Mouse (Mus musculus) lung, postnatal 0 days (tissue): ENCODE data around the gene Slco1a4. TPM values are rescaled to one million over a fixed set of nuclear protein-coding genes. Genes with fewer than 3 reads are reported as not detected.

Experiments used
- ATAC-seq: fragments of 200-750 bp; cut with Nextera tagmentation; 2 replicates; pipeline ENCODE4 v1.8.0; 2017; ENCODE audit warnings: moderate library complexity
- DNase-seq: peaks from one replicate; pipeline ENCODE4 v3.0.0-alpha.2; 2016; ENCODE audit warnings: low spot score
- H3K27ac ChIP-seq: fragments of 300-500 bp; sonication (generic); 2 replicates; pipeline ENCODE4 v1.5.1; 2014; ENCODE audit warnings: antibody characterized with exemption, mild to moderate bottlenecking, low read length, mixed read lengths
- H3K27me3 ChIP-seq: fragments of 300-500 bp; sonication (generic); replicated peaks from 2 replicates; pipeline ENCODE4 v1.6.1; 2014; ENCODE audit warnings: low read length, mixed read lengths; ENCODE audit not compliant: insufficient read depth
- H3K36me3 ChIP-seq: fragments of 300-500 bp; sonication (generic); 2 replicates; pipeline ENCODE4 v1.6.1; 2014; ENCODE audit warnings: low read length, mixed read lengths; ENCODE audit not compliant: insufficient read depth
- H3K4me1 ChIP-seq: fragments of 300-500 bp; sonication (generic); 2 replicates; pipeline ENCODE4 v1.6.1; 2014; ENCODE audit warnings: antibody characterized with exemption, low read depth, low read length, mixed read lengths; ENCODE audit not compliant: insufficient read depth
- H3K4me2 ChIP-seq: fragments of 300-500 bp; sonication (generic); replicated peaks from 2 replicates; pipeline ENCODE4 v1.6.1; 2014; ENCODE audit warnings: low read depth, mild to moderate bottlenecking, low read length, moderate library complexity, mixed read lengths
- H3K4me3 ChIP-seq: fragments of 300-500 bp; sonication (generic); 2 replicates; pipeline ENCODE4 v1.5.1; 2014; ENCODE audit warnings: low read depth, low read length
- H3K9ac ChIP-seq: fragments of 300-500 bp; sonication (generic); replicated peaks from 2 replicates; pipeline ENCODE4 v1.6.1; 2014; ENCODE audit warnings: low read depth, mild to moderate bottlenecking
- H3K9me3 ChIP-seq: fragments of 300-500 bp; sonication (generic); 2 replicates; pipeline ENCODE4 v1.6.1; 2016; ENCODE audit warnings: low read length, mixed read lengths
- CTCF ChIP-seq: IDR thresholded peaks from 2 replicates; pipeline ENCODE4 v1.5.1; 2016; ENCODE audit warnings: antibody characterized with exemption, mild to moderate bottlenecking
- EP300 ChIP-seq: IDR thresholded peaks from 2 replicates; pipeline ENCODE4 v1.6.1; 2016; ENCODE audit warnings: antibody characterized with exemption, mild to moderate bottlenecking, control low read depth
- WGBS: fragments of 180-500 bp; shearing (Covaris S2); extraction: QIAGEN DNeasy Blood & Tissue Kit; methylation state at CpG from one replicate; pipeline ENCODE4 v1.1.7; 2014; 5-methylcytosine and 5-hydroxymethylcytosine counted together
- polyA plus RNA-seq: library from polyadenylated mRNA; unstranded; fragments of >200 nt; fragmentation: Nextera tagmentation; extraction: Ambion mirVana; gene quantifications from 2 replicates; pipeline ENCODE4 v1.2.1, GENCODE M21; 2015

The Slco1a4 gene
- polyA plus RNA-seq, 1 experiment from 2014 or later: 0.13 TPM

GRCm38 (mm10) chr6:141868735-141869134 is 12.7 kb upstream of the Slco1a4 start:
- Histone ChIP-seq H3K27ac (no peak overlapping the region), H3K9me3 (no peaks in the 10 kb centered on the region), H3K4me2 (no peak overlapping the region), H3K4me1 (no peaks in the 10 kb centered on the region), H3K9ac (no peak overlapping the region), H3K27me3 (no peaks in the 10 kb centered on the region), H3K36me3 (no peaks in the 10 kb centered on the region), H3K4me3 (no peak overlapping the region)
- no peak for ATAC-seq
- no peak for TF ChIP-seq CTCF
- no peak for TF ChIP-seq EP300
- no peak for DNase-seq
- 69% methylated on average over 5 of the region's 5 CpGs for WGBS

GRCm38 (mm10) chr6:141866026-141866425 is 10.0 kb upstream of the Slco1a4 start:
- no peak overlapping the region for H3K27ac ChIP-seq
- H3K4me3 ChIP-seq: no peak overlapping the region
- no peaks in the 10 kb centered on the region for H3K27me3 ChIP-seq
- 75% methylated on average over 5 of the region's 5 CpGs for WGBS
- no peak overlapping the region for H3K9ac ChIP-seq
- DNase-seq (no peak), ATAC-seq (no peak)
- no peak overlapping the region for H3K4me2 ChIP-seq
- TF ChIP-seq EP300 (no peak), CTCF (no peak)
- no peaks in the 10 kb centered on the region for H3K36me3 ChIP-seq
- no peaks in the 10 kb centered on the region for H3K9me3 ChIP-seq
- no peaks in the 10 kb centered on the region for H3K4me1 ChIP-seq

- no peak for TF ChIP-seq EP300
- no peak for TF ChIP-seq CTCF
- Histone ChIP-seq H3K9ac (no peak overlapping the region), H3K9me3 (no peaks in the 10 kb centered on the region), H3K4me3 (no peak overlapping the region), H3K4me2 (no peak overlapping the region), H3K4me1 (no peaks in the 10 kb centered on the region), H3K27me3 (no peaks in the 10 kb centered on the region), H3K36me3 (no peaks in the 10 kb centered on the region), H3K27ac (no peak overlapping the region)
- WGBS: 44% methylated on average over 8 of the region's 8 CpGs
- ATAC-seq (no peak), DNase-seq (no peak)
Measured at GRCm38 (mm10) chr6:141857735-141858531, 1.9 kb upstream of the Slco1a4 start.

- no peak for ATAC-seq
- H3K27me3 ChIP-seq: no peaks in the 10 kb centered on the region
- no peak overlapping the region for H3K9ac ChIP-seq
- no peak for DNase-seq
- H3K27ac ChIP-seq: no peak overlapping the region
- TF ChIP-seq EP300: no peak
- no peak for TF ChIP-seq CTCF
- H3K9me3 ChIP-seq: no peaks in the 10 kb centered on the region
- WGBS: 36% methylated on average over 2 of the region's 2 CpGs
- H3K4me2 ChIP-seq: no peak overlapping the region
- H3K36me3 ChIP-seq: no peaks in the 10 kb centered on the region
- no peak overlapping the region for H3K4me3 ChIP-seq
- H3K4me1 ChIP-seq: no peaks in the 10 kb centered on the region
Measured at GRCm38 (mm10) chr6:141853616-141854015, 2.4 kb downstream of the Slco1a4 start.

- Histone ChIP-seq H3K9ac (no peak overlapping the region), H3K27me3 (no peaks in the 10 kb centered on the region), H3K4me3 (no peak overlapping the region), H3K27ac (no peak overlapping the region), H3K9me3 (no peaks in the 10 kb centered on the region), H3K4me1 (no peaks in the 10 kb centered on the region), H3K4me2 (no peak overlapping the region), H3K36me3 (no peaks in the 10 kb centered on the region)
- DNase-seq: no peak
- no peak for TF ChIP-seq EP300
- TF ChIP-seq CTCF: no peak
- 29% methylated on average over 4 of the region's 4 CpGs for WGBS
- no peak for ATAC-seq
Measured at GRCm38 (mm10) chr6:141849051-141849450, 6.9 kb downstream of the Slco1a4 start.

- H3K4me2 ChIP-seq: no peak overlapping the region
- 20% methylated on average over 1 of the region's 1 CpGs for WGBS
- no peaks in the 10 kb centered on the region for H3K4me1 ChIP-seq
- TF ChIP-seq EP300 (no peak), CTCF (peak; percentile 81)
- DNase-seq: peak; percentile 76
- no peak overlapping the region for H3K4me3 ChIP-seq
- no peak overlapping the region for H3K9ac ChIP-seq
- ATAC-seq: peak; percentile 28
- no peak overlapping the region for H3K27ac ChIP-seq
- no peaks in the 10 kb centered on the region for H3K36me3 ChIP-seq
- no peaks in the 10 kb centered on the region for H3K9me3 ChIP-seq
- H3K27me3 ChIP-seq: no peaks in the 10 kb centered on the region
Measured at GRCm38 (mm10) chr6:141797837-141798236, 58.2 kb downstream of the Slco1a4 start.

GRCm38 (mm10) chr6:141774476-141774875 is 81.5 kb downstream of the Slco1a4 start:
- Histone ChIP-seq H3K27ac (no peak overlapping the region), H3K4me2 (no peak overlapping the region), H3K9ac (no peak overlapping the region), H3K36me3 (no peaks in the 10 kb centered on the region), H3K27me3 (no peaks in the 10 kb centered on the region), H3K4me1 (no peaks in the 10 kb centered on the region), H3K4me3 (no peak overlapping the region), H3K9me3 (no peaks in the 10 kb centered on the region)
- no peak for TF ChIP-seq EP300
- no peak for TF ChIP-seq CTCF
- WGBS: 62% methylated on average over 2 of the region's 2 CpGs
- DNase-seq (no peak), ATAC-seq (no peak)
